Mouse (Mus musculus): ENCODE data around the gene E030018B13Rik. TPM values are rescaled to one million over a fixed set of nuclear protein-coding genes. Genes with fewer than 3 reads are reported as not detected.

The E030018B13Rik gene
- total and polyA plus RNA-seq, 2 experiments from 2014 or later = not detected

GRCm38 (mm10) chr7:63938066-63938913 is 21.6 kb downstream of the E030018B13Rik start:
- Histone ChIP-seq H3K27ac (ENCODE audit: low read depth, low read length) (peak overlapping the region; percentile 92), H3K9ac (peak overlapping the region; percentile 91), H3K4me3 (ENCODE audit: low read depth, low read length) (peak overlapping the region; percentile 93), H3K4me2 (ENCODE audit: low read depth) (peak overlapping the region; percentile 99), H3K9me3 (ENCODE audit: low read length) (no peaks in the 10 kb centered on the region), H3K27me3 (ENCODE audit: insufficient read depth, low read length) (no peaks in the 10 kb centered on the region), H3K4me1 (ENCODE audit: insufficient read depth) (peaks cover 28% of the 10 kb centered on the region), H3K36me3 (ENCODE audit: insufficient read depth) (no peaks in the 10 kb centered on the region)
- DNase-seq = no peak
- ATAC-seq = peak; percentile 71
- 5% methylated on average over 110 of the region's 121 CpGs for WGBS
- peak; percentile 24; the same call in 1 of the 2 replicates for TF ChIP-seq CTCF (IDR thresholded peaks at IDR 0.05; ENCODE audit: low read depth)

- H3K4me2 ChIP-seq (ENCODE audit: low read depth) = peak within 1 kb of the TSS; percentile 99
- ATAC-seq (peak; percentile 95), DNase-seq (peak; percentile 99)
- no peaks in the 10 kb centered on the region for H3K27me3 ChIP-seq (ENCODE audit: insufficient read depth, low read length)
- peak within 1 kb of the TSS; percentile 93 for H3K4me3 ChIP-seq (ENCODE audit: low read depth, low read length)
- peak within 1 kb of the TSS; percentile 92 for H3K27ac ChIP-seq (ENCODE audit: low read depth, low read length)
- H3K4me1 ChIP-seq (ENCODE audit: insufficient read depth) = peaks cover 24% of the 10 kb centered on the region
- peak within 1 kb of the TSS; percentile 91 for H3K9ac ChIP-seq
- under 1% methylated on average over 46 of the region's 50 CpGs for WGBS
- H3K36me3 ChIP-seq (ENCODE audit: insufficient read depth) = no peaks in the 10 kb centered on the region
- H3K9me3 ChIP-seq (ENCODE audit: low read length) = no peaks in the 10 kb centered on the region
- TF ChIP-seq CTCF (IDR thresholded peaks at IDR 0.05; ENCODE audit: low read depth) = peak; percentile 16; the same call in 1 of the 2 replicates
Measured at GRCm38 (mm10) chr7:63938914-63939396, 22.3 kb downstream of the E030018B13Rik start, which contains the start of gene Klf13. TSS of gene Klf13 (minus strand) at chr7:63938915.

DNA sequence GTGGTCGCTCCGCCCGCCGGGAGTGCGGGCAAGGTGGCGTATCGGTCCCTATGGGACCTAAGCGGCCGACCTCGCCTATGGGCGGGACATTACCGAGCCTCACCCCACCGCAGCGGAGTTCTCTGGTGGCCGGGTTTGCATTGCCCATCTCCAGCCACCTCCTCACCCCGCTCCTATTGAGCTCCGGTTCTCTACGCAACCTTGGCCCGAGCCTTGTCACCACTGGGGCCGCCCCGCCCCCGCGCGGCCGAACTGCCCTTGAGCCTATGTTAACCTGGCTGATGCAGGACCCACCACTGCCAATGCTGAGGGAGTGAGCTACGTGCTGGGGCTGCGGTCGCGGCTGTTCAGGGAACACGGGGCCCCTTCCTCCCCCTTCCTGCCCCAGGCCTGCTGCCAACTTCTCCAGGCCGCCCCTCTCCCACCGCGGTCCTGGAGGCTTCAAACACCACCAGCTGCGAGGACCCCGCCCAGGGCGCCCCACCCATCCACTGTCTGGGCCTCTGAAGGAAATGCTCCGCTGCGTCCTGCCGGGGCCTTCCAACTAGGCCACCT is 22.8 kb downstream of the E030018B13Rik start:
- no peaks in the 10 kb centered on the region for H3K36me3 ChIP-seq (ENCODE audit: insufficient read depth)
- H3K27ac ChIP-seq (ENCODE audit: low read depth, low read length) = peak overlapping the region; percentile 92
- TF ChIP-seq CTCF (IDR thresholded peaks at IDR 0.05; ENCODE audit: low read depth) = peak; percentile 33
- peak overlapping the region; percentile 99 for H3K4me2 ChIP-seq (ENCODE audit: low read depth)
- ATAC-seq = no peak; the same call in 1 of the 2 replicates
- H3K4me3 ChIP-seq (ENCODE audit: low read depth, low read length) = peak overlapping the region; percentile 93
- H3K27me3 ChIP-seq (ENCODE audit: insufficient read depth, low read length) = no peaks in the 10 kb centered on the region
- 1% methylated on average over 39 of the region's 39 CpGs for WGBS
- peak; percentile 62 for DNase-seq
- H3K4me1 ChIP-seq (ENCODE audit: insufficient read depth) = peaks cover 20% of the 10 kb centered on the region
- peak overlapping the region; percentile 87 for H3K9ac ChIP-seq
- H3K9me3 ChIP-seq (ENCODE audit: low read length) = no peaks in the 10 kb centered on the region

DNA sequence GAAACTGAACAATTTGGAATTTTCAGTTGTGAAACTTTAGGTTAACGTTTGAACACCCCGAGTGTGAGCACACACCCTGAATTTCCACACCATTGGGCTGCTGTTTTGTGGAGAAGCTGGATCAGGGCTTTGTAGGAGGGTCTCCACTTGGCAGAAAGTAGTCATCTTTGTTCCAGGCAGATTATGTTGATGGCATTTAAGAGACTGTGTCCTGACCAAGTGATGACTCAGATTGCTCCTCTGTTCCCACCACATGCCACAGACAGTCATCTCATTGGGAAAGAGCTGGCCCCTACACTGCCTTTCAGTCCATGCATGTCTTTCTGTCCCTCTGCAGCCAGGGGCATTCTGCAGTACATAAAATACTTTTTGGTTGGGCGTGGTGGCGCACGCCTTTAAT is 23.7 kb downstream of the E030018B13Rik start:
- ATAC-seq (no peak), DNase-seq (no peak)
- no peaks in the 10 kb centered on the region for H3K36me3 ChIP-seq (ENCODE audit: insufficient read depth)
- WGBS = 92% methylated on average over 5 of the region's 5 CpGs
- H3K4me2 ChIP-seq (ENCODE audit: low read depth) = no peak overlapping the region
- no peak overlapping the region for H3K9ac ChIP-seq
- no peaks in the 10 kb centered on the region for H3K9me3 ChIP-seq (ENCODE audit: low read length)
- no peaks in the 10 kb centered on the region for H3K27me3 ChIP-seq (ENCODE audit: insufficient read depth, low read length)
- H3K4me3 ChIP-seq (ENCODE audit: low read depth, low read length) = no peak overlapping the region
- H3K27ac ChIP-seq (ENCODE audit: low read depth, low read length) = 0 out of 2 replicates have a peak overlapping the region, but pooled peaks have one; percentile 92
- H3K4me1 ChIP-seq (ENCODE audit: insufficient read depth) = peaks cover 12% of the 10 kb centered on the region
- no peak for TF ChIP-seq CTCF (IDR thresholded peaks at IDR 0.05; ENCODE audit: low read depth)

DNA sequence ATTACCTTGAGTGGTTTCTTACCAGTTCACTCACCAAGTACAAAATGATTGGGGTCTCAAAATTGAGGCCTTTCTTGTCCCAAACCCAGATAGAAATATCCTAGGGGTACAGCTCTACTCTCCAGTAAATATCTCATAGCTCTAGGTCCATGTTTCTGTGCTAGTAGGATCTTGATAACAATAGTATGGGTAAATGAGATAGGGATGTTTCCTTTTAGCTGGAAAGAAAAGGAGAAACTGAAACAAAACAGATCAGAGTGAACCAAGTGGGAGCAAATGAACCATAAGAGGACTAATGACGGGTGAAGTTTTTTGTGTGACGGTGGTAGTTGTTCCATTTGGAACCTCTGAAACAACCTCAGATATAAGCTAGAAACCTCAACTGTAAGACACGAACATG is 24.4 kb downstream of the E030018B13Rik start:
- Histone ChIP-seq H3K4me1 (ENCODE audit: insufficient read depth) (peaks cover 6% of the 10 kb centered on the region; the same call in 1 of the 2 replicates), H3K36me3 (ENCODE audit: insufficient read depth) (no peaks in the 10 kb centered on the region), H3K27me3 (ENCODE audit: insufficient read depth, low read length) (no peaks in the 10 kb centered on the region), H3K9me3 (ENCODE audit: low read length) (no peaks in the 10 kb centered on the region), H3K27ac (ENCODE audit: low read depth, low read length) (no peak overlapping the region), H3K4me2 (ENCODE audit: low read depth) (no peak overlapping the region), H3K9ac (no peak overlapping the region), H3K4me3 (ENCODE audit: low read depth, low read length) (no peak overlapping the region)
- WGBS = 87% methylated on average over 3 of the region's 3 CpGs
- no peak for ATAC-seq
- TF ChIP-seq CTCF (IDR thresholded peaks at IDR 0.05; ENCODE audit: low read depth) = no peak
- no peak for DNase-seq

- no peaks in the 10 kb centered on the region for H3K27me3 ChIP-seq (ENCODE audit: insufficient read depth, low read length)
- H3K4me2 ChIP-seq (ENCODE audit: low read depth) = no peak overlapping the region
- no peak overlapping the region for H3K4me3 ChIP-seq (ENCODE audit: low read depth, low read length)
- no peak for TF ChIP-seq CTCF (IDR thresholded peaks at IDR 0.05; ENCODE audit: low read depth)
- no peaks in the 10 kb centered on the region for H3K36me3 ChIP-seq (ENCODE audit: insufficient read depth)
- H3K9me3 ChIP-seq (ENCODE audit: low read length) = no peaks in the 10 kb centered on the region
- WGBS = 82% methylated on average over 4 of the region's 4 CpGs
- H3K9ac ChIP-seq = no peak overlapping the region
- H3K27ac ChIP-seq (ENCODE audit: low read depth, low read length) = no peak overlapping the region
- ATAC-seq (no peak), DNase-seq (no peak)
- H3K4me1 ChIP-seq (ENCODE audit: insufficient read depth) = peaks cover 6% of the 10 kb centered on the region; the same call in 1 of the 2 replicates
Measured at GRCm38 (mm10) chr7:63941501-63941900, 24.8 kb downstream of the E030018B13Rik start.

- Histone ChIP-seq H3K27me3 (ENCODE audit: insufficient read depth, low read length) (no peaks in the 10 kb centered on the region), H3K9ac (no peak overlapping the region), H3K4me3 (ENCODE audit: low read depth, low read length) (no peak overlapping the region), H3K9me3 (ENCODE audit: low read length) (no peaks in the 10 kb centered on the region), H3K4me2 (ENCODE audit: low read depth) (no peak overlapping the region), H3K4me1 (ENCODE audit: insufficient read depth) (peaks cover 6% of the 10 kb centered on the region; the same call in 1 of the 2 replicates), H3K27ac (ENCODE audit: low read depth, low read length) (no peak overlapping the region), H3K36me3 (ENCODE audit: insufficient read depth) (no peaks in the 10 kb centered on the region)
- WGBS = 48% methylated on average over 2 of the region's 2 CpGs
- DNase-seq (no peak), ATAC-seq (no peak)
- TF ChIP-seq CTCF (IDR thresholded peaks at IDR 0.05; ENCODE audit: low read depth) = no peak
Measured at GRCm38 (mm10) chr7:63943946-63944345, 27.3 kb downstream of the E030018B13Rik start.
